ENCODE assay signal across 25 mouse cellular contexts in genomic region chr2:69560221-69560620, GRCm38 (mm10). TPM values are rescaled to one million over a fixed set of nuclear protein-coding genes. Genes with fewer than 3 reads are reported as not detected.
A peak's percentile ranks its signal among the peaks of the same experiment; 100 is the strongest.
DNase-seq lines count a peak whose midpoint lies in the region; ATAC-seq and TF ChIP-seq lines count a peak whose summit lies in the region.
"Had no signal": no experiment of that assay in that cellular context is flagged by ENCODE, and none has a peak within 500 bp of the region (broad histone marks: within the 10 kb centered on the region; RNA-seq: fewer than 3 reads in every experiment).

No protein-coding gene starts in this region.

- no peak for ATAC-seq in kidney, embryonic 14.5 days (ENCODE audit: low FRiP score, low TSS enrichment)
- no peak; the same call in 1 of the 2 replicates for ATAC-seq in kidney, embryonic 16.5 days (ENCODE audit: low FRiP score, low TSS enrichment)
- ATAC-seq in neural tube, embryonic 13.5 days (ENCODE audit: low read depth), result no peak
- ATAC-seq: activated CD4-positive, CD25-positive, alpha-beta regulatory T cell, adult 4 months; CD4-positive, CD25-positive, alpha-beta regulatory T cell, adult 4 months; forebrain, embryonic 13.5 days; Patski had no signal

- peak; percentile 56 for DNase-seq in kidney, adult 2 months
- DNase-seq in kidney, postnatal 36 days, result no peak
- DNase-seq in kidney, postnatal 4 days, result no peak
- no peak for DNase-seq in kidney, adult 8-10 months
- no peak for DNase-seq in neural tube, embryonic 10.5 days (ENCODE audit: extremely low spot score, low spot score)
- DNase-seq: adrenal gland, adult 8-10 months; adrenal gland, postnatal 14 days; adrenal gland, postnatal 36 days; B cell, adult 2 months; cerebellum, adult 11-12 months; cerebellum, adult 2 months; cerebellum, adult 9-10 months; cerebellum, postnatal 10 days; cerebellum, postnatal 25 days had no signal

- TF ChIP-seq CTCF in kidney, adult 2 months (conservative IDR thresholded peaks at IDR 0.05; ENCODE audit: insufficient read depth, insufficient read length, low read depth, low read length), result no peak

- H3K27me3 ChIP-seq in kidney, adult 2 months (replicated peaks; ENCODE audit: control insufficient read depth, insufficient read depth, low read length), result no peaks in the 10 kb centered on the region
- H3K27me3 ChIP-seq in kidney, embryonic 14.5 days (ENCODE audit: control insufficient read depth, insufficient read depth, low read length), result peaks cover 5% of the 10 kb centered on the region
- peaks cover 13% of the 10 kb centered on the region; the same call in 1 of the 2 replicates for H3K27me3 ChIP-seq in kidney, embryonic 16.5 days (ENCODE audit: insufficient read depth, low read length)
- H3K27me3 ChIP-seq in neural tube, embryonic 13.5 days, result no peaks in the 10 kb centered on the region
- H3K27me3 ChIP-seq: CH12.LX; embryonic facial prominence, embryonic 12.5 days; forebrain, embryonic 13.5 days; Patski had no signal

- H3K4me3 ChIP-seq in kidney, adult 2 months (ENCODE audit: insufficient read depth, low read depth, low read length), result no peak overlapping the region
- H3K4me3 ChIP-seq in kidney, embryonic 14.5 days (ENCODE audit: low read length), result no peak overlapping the region
- H3K4me3 ChIP-seq in kidney, embryonic 16.5 days (ENCODE audit: low read length), result no peak overlapping the region
- H3K4me3 ChIP-seq in neural tube, embryonic 13.5 days, result no peak overlapping the region
- H3K4me3 ChIP-seq: embryonic facial prominence, embryonic 10.5 days; embryonic facial prominence, embryonic 12.5 days; forebrain, embryonic 13.5 days had no signal

- H3K36me3 ChIP-seq in kidney, adult 2 months (ENCODE audit: control insufficient read depth, insufficient read depth, low read length), result no peaks in the 10 kb centered on the region; the same call in 1 of the 2 replicates
- no peaks in the 10 kb centered on the region for H3K36me3 ChIP-seq in kidney, embryonic 14.5 days (ENCODE audit: control insufficient read depth, insufficient read depth, low read length)
- no peaks in the 10 kb centered on the region for H3K36me3 ChIP-seq in kidney, embryonic 16.5 days (ENCODE audit: insufficient read depth, low read length)
- no peaks in the 10 kb centered on the region for H3K36me3 ChIP-seq in neural tube, embryonic 13.5 days
- H3K36me3 ChIP-seq: embryonic facial prominence, embryonic 10.5 days; embryonic facial prominence, embryonic 12.5 days; G1E had no signal

- H3K9ac ChIP-seq in kidney, embryonic 14.5 days (ENCODE audit: low read depth, low read length), result no peak overlapping the region
- no peak overlapping the region for H3K9ac ChIP-seq in kidney, embryonic 16.5 days (replicated peaks; ENCODE audit: low read length)
- H3K9ac ChIP-seq in neural tube, embryonic 13.5 days, result no peak overlapping the region
- H3K9ac ChIP-seq: embryonic facial prominence, embryonic 12.5 days; forebrain, embryonic 13.5 days had no signal

- H3K4me1 ChIP-seq in kidney, adult 2 months (ENCODE audit: control insufficient read depth, insufficient read depth, low read length), result peaks cover 13% of the 10 kb centered on the region; the same call in 1 of the 2 replicates
- H3K4me1 ChIP-seq in kidney, embryonic 14.5 days (ENCODE audit: control insufficient read depth, insufficient read depth, low read length), result peaks cover 12% of the 10 kb centered on the region; the same call in 1 of the 2 replicates
- peaks cover 15% of the 10 kb centered on the region for H3K4me1 ChIP-seq in kidney, embryonic 16.5 days (ENCODE audit: insufficient read depth, low read length)
- H3K4me1 ChIP-seq in neural tube, embryonic 13.5 days (replicated peaks), result 0 out of 2 replicates have a peak, but pooled peaks cover 6% of the 10 kb centered on the region
- H3K4me1 ChIP-seq: embryonic facial prominence, embryonic 10.5 days; embryonic facial prominence, embryonic 12.5 days; forebrain, embryonic 13.5 days had no signal

- 32% methylated on average over 4 of the region's 4 CpGs for WGBS in kidney, adult 2 months
- 24% methylated on average over 4 of the region's 4 CpGs for WGBS in kidney, embryonic 14.5 days
- 26% methylated on average over 4 of the region's 4 CpGs for WGBS in kidney, embryonic 16.5 days
- WGBS in neural tube, embryonic 13.5 days, result 44% methylated on average over 4 of the region's 4 CpGs

- no peak for TF ChIP-seq POLR2A in kidney, adult 2 months (IDR thresholded peaks at IDR 0.05; ENCODE audit: low read depth, low read length)

- H3K4me2 ChIP-seq in kidney, embryonic 14.5 days (replicated peaks; ENCODE audit: low read depth, low read length), result peak overlapping the region; percentile 32; the same call in 1 of the 2 replicates
- peak overlapping the region; percentile 46 for H3K4me2 ChIP-seq in kidney, embryonic 16.5 days (replicated peaks; ENCODE audit: low read depth, low read length)
- 0 out of 2 replicates have a peak overlapping the region, but pooled peaks have one; percentile 20 for H3K4me2 ChIP-seq in neural tube, embryonic 13.5 days
- H3K4me2 ChIP-seq: embryonic facial prominence, embryonic 12.5 days; forebrain, embryonic 13.5 days had no signal

- no peaks in the 10 kb centered on the region for H3K9me3 ChIP-seq in kidney, embryonic 14.5 days (ENCODE audit: control insufficient read depth, low read length)
- H3K9me3 ChIP-seq in kidney, embryonic 16.5 days (ENCODE audit: low read length), result no peaks in the 10 kb centered on the region
- no peaks in the 10 kb centered on the region for H3K9me3 ChIP-seq in neural tube, embryonic 13.5 days
- H3K9me3 ChIP-seq: embryonic facial prominence, embryonic 10.5 days; embryonic facial prominence, embryonic 12.5 days; forebrain, embryonic 13.5 days; G1E had no signal

- no peak overlapping the region for H3K27ac ChIP-seq in kidney, adult 2 months (ENCODE audit: insufficient read depth, low read depth, low read length)
- no peak overlapping the region for H3K27ac ChIP-seq in kidney, embryonic 14.5 days (ENCODE audit: low read depth, low read length)
- H3K27ac ChIP-seq in kidney, embryonic 16.5 days (ENCODE audit: low read length), result no peak overlapping the region
- no peak overlapping the region for H3K27ac ChIP-seq in neural tube, embryonic 13.5 days (replicated peaks)
- H3K27ac ChIP-seq: embryonic facial prominence, embryonic 10.5 days; embryonic facial prominence, embryonic 12.5 days; forebrain, embryonic 13.5 days had no signal

RNA-seq across cellular contexts. Expression of gene Lrp2, which starts 25.6 kb away (rescaled TPM):
- polyA plus RNA-seq in kidney, adult 2 months (2012; rRNA removed), result 283 and 389 TPM in 2 replicates
- polyA plus RNA-seq in kidney, embryonic 14.5 days (2014; fragmentation: Nextera tagmentation; extraction: Ambion mirVana), result 5.6 and 13.8 TPM in 2 replicates
- polyA plus RNA-seq in kidney, embryonic 16.5 days (2015; fragmentation: Nextera tagmentation; extraction: Ambion mirVana), result 21.4 and 23.0 TPM in 2 replicates
- polyA plus RNA-seq in neural tube, embryonic 13.5 days (2015; fragmentation: Nextera tagmentation; extraction: Ambion mirVana), result 0.39 and 0.59 TPM in 2 replicates
- polyA plus RNA-seq: G1E had no signal

Comparison
In these comparisons a context has a peak if more than half of its experiments do, and no peak if none do; other contexts are left out.
1. RNA of gene Lrp2, which starts 25.6 kb away (polyA plus RNA-seq): 283 to 389 TPM in kidney, adult 2 months; 21.4 to 23.0 TPM in kidney, embryonic 16.5 days, 5.6 to 13.8 TPM in kidney, embryonic 14.5 days and 0.39 to 0.59 TPM in neural tube, embryonic 13.5 days; every median in the first group is over 10 times any median in the second.
2. Peak in every context shown above with its lines, with median percentiles within 50 percentile points of each other: H3K4me2 ChIP-seq.